Mouse (Mus musculus): ENCODE measurements around the gene Comp. TPM values are rescaled to one million over a fixed set of nuclear protein-coding genes. Genes with fewer than 3 reads are reported as not detected.

The Comp gene
- polyA plus RNA-seq, 1 experiment from 2014 or later, result 0.22 TPM

- Histone ChIP-seq H3K36me3 (no peaks in the 10 kb centered on the region), H3K27me3 (replicated peaks) (no peaks in the 10 kb centered on the region), H3K4me2 (no peak overlapping the region), H3K4me3 (replicated peaks) (no peak overlapping the region), H3K9ac (no peak overlapping the region), H3K9me3 (no peaks in the 10 kb centered on the region), H3K27ac (no peak overlapping the region), H3K4me1 (peaks cover 31% of the 10 kb centered on the region)
- no peak for ATAC-seq (ENCODE audit: insufficient read depth, low FRiP score, low read depth)
- WGBS, result 65% methylated on average over 18 of the region's 18 CpGs
Observed at GRCm38 (mm10) chr8:70421349-70422104, 48.2 kb downstream of the Comp start.

DNA sequence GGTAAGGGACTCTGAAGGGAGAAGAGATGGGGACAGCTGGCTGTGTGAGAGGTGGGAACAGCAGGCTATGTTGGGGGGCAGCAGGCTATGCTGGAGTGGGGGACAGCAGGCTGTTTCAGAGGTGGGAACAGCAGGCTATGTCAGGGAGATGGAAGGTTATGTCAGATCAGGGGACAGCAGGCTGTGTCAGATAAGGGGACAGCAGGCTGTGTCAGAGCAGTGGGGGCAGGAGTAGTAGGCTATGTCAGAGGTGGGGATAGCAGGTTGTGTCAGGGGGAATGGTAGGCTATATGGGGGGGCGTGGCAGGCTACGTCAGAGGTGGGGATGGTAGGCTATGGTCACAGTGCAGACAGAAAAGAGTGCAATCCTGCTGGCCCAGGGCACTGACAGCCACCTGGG, 49.4 kb downstream of the Comp start:
- 69% methylated on average over 2 of the region's 2 CpGs for WGBS
- H3K27me3 ChIP-seq (replicated peaks), result no peaks in the 10 kb centered on the region

DNA sequence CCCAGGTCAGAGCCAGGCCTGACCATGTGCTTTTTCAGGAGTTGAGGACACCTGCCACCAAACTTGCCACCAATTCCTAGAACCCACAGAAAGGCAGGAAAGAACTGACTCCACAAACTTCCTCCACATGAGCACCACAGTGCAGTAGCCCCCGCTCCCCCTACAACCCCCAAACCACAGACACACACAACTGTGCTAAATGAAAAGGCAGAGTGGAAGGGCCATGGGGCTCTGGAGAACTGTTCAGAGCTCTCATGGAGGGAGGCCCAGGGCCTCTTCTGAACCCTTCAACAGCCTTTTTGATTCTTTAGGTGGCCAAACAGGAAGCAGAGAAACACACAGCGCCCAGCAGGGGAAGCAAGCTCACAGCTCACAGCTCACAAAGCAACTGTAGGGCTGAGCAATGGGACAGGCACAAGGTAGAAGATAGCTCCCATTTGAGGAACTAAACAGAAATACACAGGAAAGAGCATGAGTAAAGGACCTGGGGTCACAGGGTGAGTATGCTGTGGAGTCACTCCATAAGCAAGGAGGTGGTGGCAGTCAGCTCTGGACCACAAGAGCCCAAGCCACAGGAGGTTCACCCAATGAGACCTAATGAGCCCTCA, 53.0 kb downstream of the Comp start:
- Histone ChIP-seq H3K27ac (no peak overlapping the region), H3K9ac (no peak overlapping the region), H3K9me3 (no peaks in the 10 kb centered on the region), H3K4me2 (no peak overlapping the region), H3K27me3 (replicated peaks) (no peaks in the 10 kb centered on the region), H3K4me1 (no peaks in the 10 kb centered on the region), H3K4me3 (replicated peaks) (no peak overlapping the region), H3K36me3 (no peaks in the 10 kb centered on the region)
- WGBS, result 85% methylated on average over 2 of the region's 2 CpGs
- no peak for ATAC-seq (ENCODE audit: insufficient read depth, low FRiP score, low read depth)

More for the DNA sequence above, 49.4 kb downstream of the Comp start:
- Histone ChIP-seq H3K9ac (no peak overlapping the region), H3K4me1 (peaks cover 22% of the 10 kb centered on the region), H3K36me3 (no peaks in the 10 kb centered on the region), H3K9me3 (no peaks in the 10 kb centered on the region), H3K27ac (no peak overlapping the region), H3K4me3 (replicated peaks) (no peak overlapping the region), H3K4me2 (no peak overlapping the region)
- ATAC-seq (ENCODE audit: insufficient read depth, low FRiP score, low read depth), result no peak

GRCm38 (mm10) chr8:70431213-70431612, 57.9 kb downstream of the Comp start:
- no peak overlapping the region for H3K9ac ChIP-seq
- no peaks in the 10 kb centered on the region for H3K27me3 ChIP-seq (replicated peaks)
- WGBS, result 93% methylated on average over 4 of the region's 4 CpGs
- no peaks in the 10 kb centered on the region for H3K9me3 ChIP-seq
- H3K4me1 ChIP-seq, result no peaks in the 10 kb centered on the region
- H3K4me3 ChIP-seq (replicated peaks), result no peak overlapping the region
- no peak overlapping the region for H3K4me2 ChIP-seq
- no peak for ATAC-seq (ENCODE audit: insufficient read depth, low FRiP score, low read depth)
- H3K36me3 ChIP-seq, result no peaks in the 10 kb centered on the region
- H3K27ac ChIP-seq, result no peak overlapping the region

Other genes starting within 250 kb of the Comp start
- gene Nr2c2ap, start 242.2 kb upstream of the Comp start, polyA plus RNA-seq (2015; fragmentation: Nextera tagmentation; extraction: Ambion mirVana), result 38.2 and 39.4 TPM in 2 replicates
- gene Rfxank, start 234.4 kb upstream of the Comp start, polyA plus RNA-seq (2015; fragmentation: Nextera tagmentation; extraction: Ambion mirVana), result 14.4 and 14.8 TPM in 2 replicates
- 42.6 and 43.2 TPM in 2 replicates for gene Borcs8, start 234.1 kb upstream of the Comp start, polyA plus RNA-seq (2015; fragmentation: Nextera tagmentation; extraction: Ambion mirVana)
- gene Mef2b, start 233.8 kb upstream of the Comp start, polyA plus RNA-seq (2015; fragmentation: Nextera tagmentation; extraction: Ambion mirVana), result 0.19 and 0.26 TPM in 2 replicates
- gene Tmem161a, start 201.2 kb upstream of the Comp start, polyA plus RNA-seq (2015; fragmentation: Nextera tagmentation; extraction: Ambion mirVana), result 54.4 and 59.0 TPM in 2 replicates
- 4.7 and 6.4 TPM in 2 replicates for gene Slc25a42, start 161.3 kb upstream of the Comp start, polyA plus RNA-seq (2015; fragmentation: Nextera tagmentation; extraction: Ambion mirVana)
- gene Sugp2, start 139.3 kb upstream of the Comp start, polyA plus RNA-seq (2015; fragmentation: Nextera tagmentation; extraction: Ambion mirVana), result 26.0 and 27.2 TPM in 2 replicates
- 21.7 and 26.4 TPM in 2 replicates for gene Armc6, start 139.1 kb upstream of the Comp start, polyA plus RNA-seq (2015; fragmentation: Nextera tagmentation; extraction: Ambion mirVana)
- gene Homer3, start 90.7 kb upstream of the Comp start, polyA plus RNA-seq (2015; fragmentation: Nextera tagmentation; extraction: Ambion mirVana), result 32.7 and 38.9 TPM in 2 replicates
- 46.3 and 49.8 TPM in 2 replicates for gene Ddx49, start 71.1 kb upstream of the Comp start, polyA plus RNA-seq (2015; fragmentation: Nextera tagmentation; extraction: Ambion mirVana)
- gene Cope, start 71.0 kb upstream of the Comp start, polyA plus RNA-seq (2015; fragmentation: Nextera tagmentation; extraction: Ambion mirVana), result 379 and 398 TPM in 2 replicates
- gene Cers1, start 57.8 kb upstream of the Comp start, polyA plus RNA-seq (2015; fragmentation: Nextera tagmentation; extraction: Ambion mirVana), result 4.2 and 4.4 TPM in 2 replicates
- 1.7 and 2.2 TPM in 2 replicates for gene Gdf1, start 43.7 kb upstream of the Comp start, polyA plus RNA-seq (2015; fragmentation: Nextera tagmentation; extraction: Ambion mirVana)
- gene Upf1, start 20.3 kb upstream of the Comp start, polyA plus RNA-seq (2015; fragmentation: Nextera tagmentation; extraction: Ambion mirVana), result 16.1 and 17.5 TPM in 2 replicates
- 15.4 and 18.8 TPM in 2 replicates for gene Crtc1, start 66.0 kb downstream of the Comp start, polyA plus RNA-seq (2015; fragmentation: Nextera tagmentation; extraction: Ambion mirVana)
- gene Klhl26, start 103.4 kb downstream of the Comp start, polyA plus RNA-seq (2015; fragmentation: Nextera tagmentation; extraction: Ambion mirVana), result 20.5 and 20.7 TPM in 2 replicates
- gene Tmem59l, start 113.8 kb downstream of the Comp start, polyA plus RNA-seq (2015; fragmentation: Nextera tagmentation; extraction: Ambion mirVana), result 3.0 and 3.5 TPM in 2 replicates
- gene Crlf1, start 119.6 kb downstream of the Comp start, polyA plus RNA-seq (2015; fragmentation: Nextera tagmentation; extraction: Ambion mirVana), result 2.9 and 4.1 TPM in 2 replicates
- 125 and 130 TPM in 2 replicates for gene Rex1bd, start 133.2 kb downstream of the Comp start, polyA plus RNA-seq (2015; fragmentation: Nextera tagmentation; extraction: Ambion mirVana)
- 843 and 950 TPM in 2 replicates for gene Uba52, start 137.2 kb downstream of the Comp start, polyA plus RNA-seq (2015; fragmentation: Nextera tagmentation; extraction: Ambion mirVana)
- gene Fkbp8, start 154.2 kb downstream of the Comp start, polyA plus RNA-seq (2015; fragmentation: Nextera tagmentation; extraction: Ambion mirVana), result 292 and 304 TPM in 2 replicates
- 58.5 and 60.1 TPM in 2 replicates for gene Kxd1, start 154.4 kb downstream of the Comp start, polyA plus RNA-seq (2015; fragmentation: Nextera tagmentation; extraction: Ambion mirVana)
- 16.1 and 17.7 TPM in 2 replicates for gene Ell, start 165.9 kb downstream of the Comp start, polyA plus RNA-seq (2015; fragmentation: Nextera tagmentation; extraction: Ambion mirVana)
- gene Isyna1, start 220.8 kb downstream of the Comp start, polyA plus RNA-seq (2015; fragmentation: Nextera tagmentation; extraction: Ambion mirVana), result 127 and 133 TPM in 2 replicates
- 104 and 117 TPM in 2 replicates for gene Ssbp4, start 235.3 kb downstream of the Comp start, polyA plus RNA-seq (2015; fragmentation: Nextera tagmentation; extraction: Ambion mirVana)
- gene Lrrc25, start 242.6 kb downstream of the Comp start, polyA plus RNA-seq (2015; fragmentation: Nextera tagmentation; extraction: Ambion mirVana), result 3.7 and 3.9 TPM in 2 replicates